Mouse (Mus musculus): ENCODE measurements around the gene Angel2. TPM values are rescaled to one million over a fixed set of nuclear protein-coding genes. Genes with fewer than 3 reads are reported as not detected.
A peak's percentile ranks its signal among the peaks of the same experiment; 100 is the strongest.

The Angel2 gene
- total RNA-seq, 2 experiments from 2014 or later = 27.9 to 29.9 TPM

DNA sequence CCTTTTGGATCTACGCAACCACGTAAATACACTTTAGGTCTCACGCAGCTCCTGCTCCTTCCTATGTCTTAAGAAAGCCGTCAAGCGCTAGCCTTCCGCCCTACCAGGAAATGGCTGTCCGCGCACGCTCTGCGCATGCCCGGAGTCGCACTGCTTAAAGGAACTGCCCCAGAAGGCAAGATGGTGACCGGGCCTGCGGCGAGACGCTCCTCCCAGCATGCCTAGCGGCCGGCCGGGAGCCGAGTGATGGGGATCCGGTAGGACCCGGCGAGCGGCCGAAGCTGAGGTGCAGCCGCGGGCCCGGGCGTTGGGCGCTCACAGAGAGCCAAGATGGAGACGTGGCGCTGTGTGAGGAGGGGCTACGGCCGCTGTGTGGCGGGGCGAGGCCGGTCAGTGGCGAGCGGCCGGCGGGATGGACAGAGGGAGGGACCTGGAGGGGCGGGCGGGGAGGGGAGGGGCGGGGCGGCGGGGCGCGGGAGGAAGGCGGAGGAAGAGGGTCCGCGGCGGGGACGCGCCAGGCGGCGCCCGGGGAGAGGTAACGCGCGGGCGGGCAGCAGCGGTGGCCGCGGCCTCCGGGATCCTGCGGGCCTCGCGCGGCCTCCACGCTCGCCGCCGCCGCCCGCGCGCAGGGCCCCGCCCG lies 3.6 kb downstream of the Angel2 start:
- intact Hi-C loops (cut with DNase I) = loop anchor here (5.0 kb wide), 1 partner anchor 1209 kb away; the partner anchor contains the start of gene Rcor3
- peak; percentile 96 to 99 for DNase-seq

DNA sequence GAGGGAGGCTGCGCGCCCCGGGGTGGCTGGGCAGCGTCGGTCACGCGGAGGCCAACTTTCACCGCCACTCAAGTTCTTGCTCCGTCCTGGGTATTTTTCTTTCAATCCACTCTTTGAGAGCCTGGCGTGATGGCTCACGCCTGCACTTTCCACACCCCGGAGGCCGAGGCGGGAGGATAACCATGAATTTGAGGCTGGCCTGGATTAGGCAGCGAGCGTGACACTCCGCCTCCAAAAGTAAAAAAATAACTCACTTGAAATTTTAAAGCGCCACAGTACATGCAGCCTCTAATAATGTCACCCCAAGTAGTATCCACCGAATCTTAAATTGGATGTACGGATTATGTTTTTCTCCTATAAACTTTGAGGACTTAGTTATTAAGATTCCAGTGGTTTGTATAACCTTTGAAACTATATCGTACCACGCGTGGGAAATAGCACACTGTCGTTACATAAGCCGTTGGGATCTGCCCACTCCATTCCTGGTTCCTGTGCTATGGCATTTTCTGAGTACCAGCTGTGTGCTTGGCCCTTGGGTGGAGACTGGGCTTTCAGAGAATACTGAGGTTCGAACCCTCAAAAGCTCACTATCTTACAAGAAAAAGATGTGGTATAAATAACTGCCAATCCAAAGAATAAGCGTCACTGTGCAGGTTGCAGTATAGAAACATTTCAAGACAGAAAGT lies 4.2 kb downstream of the Angel2 start:
- DNase-seq = peak; percentile 53 to 59
- intact Hi-C loops (cut with DNase I) = loop anchor here (5.0 kb wide), 1 partner anchor 1208 kb away; the partner anchor contains the start of gene Rcor3

- intact Hi-C loops (cut with DNase I) = no loop called here
- no peak for DNase-seq
These were observed 5.3 kb downstream of the Angel2 start for GRCm38 (mm10) chr1:190930181-190930580.

GRCm38 (mm10) chr1:190939803-190940202 lies 14.9 kb downstream of the Angel2 start:
- DNase-seq = no peak
- intact Hi-C loops (cut with DNase I) = loop anchor here (5.0 to 10.0 kb wide), 3 partner anchors 52 to 625 kb away; no protein-coding TSS in a partner anchor

DNA sequence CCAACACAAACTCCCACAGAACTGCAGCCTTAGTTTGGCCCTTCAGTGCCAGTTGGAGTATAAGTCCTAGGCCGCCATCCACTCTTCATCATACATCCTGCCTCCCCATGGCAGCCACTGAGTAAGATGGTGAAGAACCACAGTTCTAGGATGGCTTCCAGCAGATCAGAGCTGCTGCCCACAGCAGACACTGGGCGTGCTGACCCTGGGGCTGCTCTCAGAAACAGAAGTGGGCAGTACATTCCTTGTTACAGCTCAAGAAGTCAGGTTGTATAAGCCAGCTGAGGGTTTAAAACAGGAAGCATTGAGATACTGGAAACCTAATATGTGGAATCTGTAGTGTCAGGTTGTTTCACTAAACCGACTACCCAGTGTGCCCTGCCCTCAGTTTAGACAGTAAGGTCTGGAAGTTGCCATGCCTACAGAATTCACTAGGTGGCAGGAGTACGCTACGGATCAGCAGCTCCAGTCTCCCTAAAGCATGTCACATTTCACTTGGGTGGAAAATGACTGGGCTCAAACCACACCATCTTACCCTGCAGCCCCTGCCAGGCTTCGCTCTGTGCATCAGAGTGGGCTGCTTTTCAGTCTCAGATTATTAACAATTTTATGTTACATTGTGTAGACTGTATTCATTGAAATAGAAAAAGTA lies 19.3 kb downstream of the Angel2 start:
- intact Hi-C loops (cut with DNase I) = loop anchor here (1.0 to 10.0 kb wide), 6 partner anchors 48 to 621 kb away; no protein-coding TSS in a partner anchor
- peak; percentile 76 to 79 for DNase-seq

- intact Hi-C loops (cut with DNase I) = loop anchor here (10.0 kb wide), 1 partner anchor 617 kb away; no protein-coding TSS in a partner anchor
- DNase-seq = no peak
These were observed 23.1 kb downstream of the Angel2 start for GRCm38 (mm10) chr1:190947986-190948385.

DNA sequence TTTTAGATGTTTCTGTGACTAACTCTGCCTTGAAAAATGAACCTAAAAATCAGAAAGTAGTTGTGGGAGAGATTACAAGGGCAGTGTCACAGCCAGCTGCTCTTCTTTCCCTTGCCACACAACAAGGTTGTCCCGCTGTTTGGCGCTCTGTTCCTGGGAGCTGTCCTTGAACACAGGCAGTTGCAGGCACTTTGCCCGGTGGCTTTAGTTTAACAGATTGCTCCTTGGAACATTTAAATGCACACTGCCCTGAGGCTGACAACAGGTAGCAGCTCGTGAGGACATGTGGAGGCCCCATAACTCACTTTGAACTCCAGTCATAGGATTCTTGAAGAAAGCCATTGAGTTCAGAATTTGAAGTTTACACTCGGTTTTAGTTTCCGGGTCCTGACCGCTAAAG lies 23.5 kb downstream of the Angel2 start:
- DNase-seq = no peak
- intact Hi-C loops (cut with DNase I) = loop anchor here (10.0 kb wide), 1 partner anchor 616 kb away; no protein-coding TSS in a partner anchor

- DNase-seq = no peak
- intact Hi-C loops (cut with DNase I) = loop anchor here (10.0 kb wide), 1 partner anchor 616 kb away; no protein-coding TSS in a partner anchor
These were observed 23.9 kb downstream of the Angel2 start for GRCm38 (mm10) chr1:190948846-190949245.

DNA sequence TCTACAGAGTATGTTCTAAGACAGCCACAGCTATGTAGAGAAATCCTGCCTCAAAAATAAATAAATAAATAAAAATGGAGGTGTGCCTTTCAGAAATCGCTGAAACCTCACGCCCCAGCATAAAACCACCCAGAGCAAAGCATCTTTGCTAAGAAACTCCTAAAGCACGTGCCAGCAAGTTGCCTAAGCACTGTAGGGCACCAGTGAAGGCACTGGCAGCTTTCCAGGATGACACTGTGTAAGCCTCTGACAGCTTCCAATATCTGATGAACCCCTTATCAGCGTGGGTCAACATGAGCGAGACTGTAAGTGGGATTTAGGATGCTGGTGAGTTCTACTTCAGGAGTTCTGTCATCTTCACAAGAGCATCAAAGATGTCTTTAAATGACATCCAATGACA lies 26.1 kb downstream of the Angel2 start:
- no peak for DNase-seq
- intact Hi-C loops (cut with DNase I) = no loop called here

- intact Hi-C loops (cut with DNase I) = no loop called here
- no peak for DNase-seq
These were observed 28.1 kb downstream of the Angel2 start for GRCm38 (mm10) chr1:190953009-190953408.

DNA sequence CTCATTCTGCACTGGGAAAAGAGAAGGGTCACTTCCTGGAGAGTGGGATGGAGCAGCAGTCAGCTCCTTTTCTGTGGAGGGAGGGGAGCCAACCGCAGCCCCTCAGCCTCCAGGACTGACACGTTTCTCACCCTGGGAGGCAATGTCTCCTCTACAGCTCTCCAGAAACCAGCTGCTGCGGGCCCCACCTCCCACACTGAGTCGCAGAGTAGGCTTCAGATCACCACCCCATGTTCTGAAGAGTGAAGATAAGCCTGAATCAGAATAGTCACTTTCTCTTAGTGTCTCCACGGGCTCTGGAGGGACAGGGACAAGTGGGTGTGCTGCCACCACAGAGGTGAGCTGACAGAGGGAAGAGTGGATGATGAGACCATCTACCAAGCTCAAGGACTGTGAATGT lies 33.9 kb downstream of the Angel2 start:
- intact Hi-C loops (cut with DNase I) = no loop called here
- DNase-seq = no peak

- DNase-seq = no peak
- intact Hi-C loops (cut with DNase I) = no loop called here
These were observed 37.8 kb downstream of the Angel2 start for GRCm38 (mm10) chr1:190962760-190963159.

- intact Hi-C loops (cut with DNase I) = no loop called here
- DNase-seq = no peak
These were observed 40.3 kb downstream of the Angel2 start for GRCm38 (mm10) chr1:190964992-190965780.

DNA sequence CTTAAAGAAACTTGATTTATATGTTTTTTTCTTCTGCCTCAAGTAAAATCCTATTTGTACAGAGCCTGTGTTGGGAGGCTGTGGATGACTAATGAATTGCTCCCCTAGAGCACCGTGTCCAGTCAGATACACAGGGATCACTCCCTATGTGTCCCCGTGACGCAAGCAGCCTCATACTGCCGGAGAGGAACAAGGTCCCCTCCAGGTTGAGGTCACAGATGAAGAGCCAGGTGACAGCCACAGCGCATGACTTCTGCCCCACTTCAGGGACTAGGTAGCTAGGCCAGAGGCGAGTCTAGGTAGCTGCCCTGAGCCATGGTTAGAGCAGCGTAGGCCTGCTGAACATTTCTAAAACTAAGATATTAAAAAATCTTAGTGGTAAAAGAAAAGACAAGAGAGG lies 43.1 kb downstream of the Angel2 start:
- no peak for DNase-seq
- intact Hi-C loops (cut with DNase I) = no loop called here

GRCm38 (mm10) chr1:190971708-190972610 lies 47.0 kb downstream of the Angel2 start:
- DNase-seq = peak in 1 of 2 experiments; percentile 25
- intact Hi-C loops (cut with DNase I) = no loop called here

DNA sequence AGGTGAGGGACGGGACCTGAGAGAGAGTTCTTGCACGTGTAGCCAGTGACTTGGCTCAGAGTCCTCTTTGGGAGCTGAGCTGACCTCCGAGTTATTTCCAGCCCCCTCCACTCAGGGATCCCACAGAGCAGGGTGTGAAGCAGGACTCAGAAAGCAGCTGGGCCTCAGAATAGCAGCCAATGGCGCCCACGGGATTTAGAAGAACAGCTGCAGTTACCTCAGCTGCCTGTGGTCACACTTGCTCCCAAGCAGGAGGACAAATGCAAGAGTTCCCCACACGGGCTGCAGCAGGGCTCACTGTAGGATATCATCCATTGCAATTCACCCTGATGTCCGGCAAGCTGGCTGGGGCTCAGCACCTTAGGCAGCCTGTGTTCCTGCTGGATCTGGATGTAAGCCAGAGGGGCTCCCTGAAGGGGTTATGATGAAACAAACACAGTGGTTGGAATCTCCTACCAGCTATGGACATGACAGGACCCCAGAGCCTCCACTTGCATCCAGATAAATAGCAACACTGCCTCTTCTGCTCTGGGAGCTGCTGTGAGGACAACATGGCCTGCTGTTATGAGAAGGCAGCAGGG lies 47.8 kb downstream of the Angel2 start:
- intact Hi-C loops (cut with DNase I) = no loop called here

GRCm38 (mm10) chr1:190974191-190974590 lies 49.3 kb downstream of the Angel2 start:
- no peak for DNase-seq
- intact Hi-C loops (cut with DNase I) = no loop called here

More for the DNA sequence above, 47.8 kb downstream of the Angel2 start:
- peak; percentile 35 to 36 for DNase-seq

DNA sequence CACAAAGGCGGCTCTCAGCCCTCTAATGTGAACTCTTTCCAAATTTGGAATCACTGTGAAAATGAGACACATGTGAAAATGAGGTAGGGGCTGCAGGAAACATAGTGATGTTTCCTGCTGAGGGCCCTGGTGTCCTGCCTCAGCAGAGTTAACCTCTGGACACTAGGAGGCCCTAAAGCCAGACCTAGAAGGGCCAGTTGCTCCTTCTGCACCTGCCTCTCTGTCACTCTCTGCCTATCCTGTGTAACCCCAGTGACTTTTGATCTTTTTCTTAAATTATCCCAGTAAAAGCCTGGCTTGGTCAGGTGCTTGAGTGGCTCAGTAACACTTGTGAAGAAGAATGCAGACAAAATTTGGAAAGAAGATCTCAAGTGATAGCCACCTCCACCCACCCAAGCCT lies 49.9 kb downstream of the Angel2 start:
- DNase-seq = no peak
- intact Hi-C loops (cut with DNase I) = no loop called here
